Mouse (Mus musculus): Measurements from ENCODE around the gene Egflam.

DNA sequence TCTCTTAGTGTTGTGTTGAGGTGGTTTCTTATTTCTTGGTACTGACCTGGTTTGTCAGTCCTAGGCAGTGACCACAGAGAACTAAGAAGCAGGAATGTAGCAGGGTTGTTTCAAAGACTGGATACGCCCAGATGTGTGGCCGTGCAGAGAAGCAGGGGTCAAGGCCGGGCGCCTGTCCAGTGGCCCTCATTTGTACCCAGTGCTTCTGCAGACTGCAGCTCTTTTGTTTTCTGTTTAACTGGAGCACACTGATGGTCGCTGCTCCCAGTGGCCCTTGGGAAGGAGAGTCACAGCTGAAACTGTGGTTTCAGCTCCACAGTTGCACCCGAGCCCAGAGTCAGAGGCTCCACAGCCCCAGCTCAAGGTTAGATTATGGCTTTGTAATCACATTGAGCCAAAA lies 217.6 kb downstream of the Egflam start:
- 0 out of 2 replicates have a peak, but pooled peaks have one; percentile 16 for TF ChIP-seq POLR2A (IDR thresholded peaks at IDR 0.05; ENCODE audit: control insufficient read depth, low read depth, low read length)
- no peak for TF ChIP-seq CTCF (IDR thresholded peaks at IDR 0.05; ENCODE audit: control insufficient read depth, insufficient read depth, insufficient replicate concordance, low read depth, low read length)

Measured in testis, adult 2 months (tissue).